14 mouse cellular contexts compared by ENCODE assay signal in genomic region chr4:104746500-104746899, GRCm38 (mm10). TPM values are rescaled to one million over a fixed set of nuclear protein-coding genes. Genes with fewer than 3 reads are reported as not detected.
DNase-seq lines count a peak whose midpoint lies in the region; ATAC-seq and TF ChIP-seq lines count a peak whose summit lies in the region.
"Had no signal": no experiment of that assay in that cellular context is flagged by ENCODE, and none has a peak within 500 bp of the region (broad histone marks: within the 10 kb centered on the region; RNA-seq: fewer than 3 reads in every experiment).

No protein-coding gene starts in this region.

- TF ChIP-seq CTCF in heart, postnatal 0 days (IDR thresholded peaks at IDR 0.05; ENCODE audit: low read depth) = no peak
- no peak for TF ChIP-seq CTCF in gastrocnemius, adult 2 months (IDR thresholded peaks at IDR 0.05)

- H3K9ac ChIP-seq in heart, postnatal 0 days (replicated peaks; ENCODE audit: low read depth, low read length) = no peak overlapping the region
- H3K9ac ChIP-seq: heart, embryonic 15.5 days; liver, embryonic 14.5 days had no signal

- intact Hi-C loops in left cerebral cortex, postnatal 14 days (cut with DNase I) = no loop called here
- intact Hi-C loops in gastrocnemius, adult 2 months (cut with DNase I) = no loop called here

- H3K4me1 ChIP-seq in heart, postnatal 0 days (ENCODE audit: control insufficient read depth, insufficient read depth) = peaks cover 10% of the 10 kb centered on the region; the same call in 1 of the 2 replicates

- no peaks in the 10 kb centered on the region for H3K27me3 ChIP-seq in heart, postnatal 0 days (ENCODE audit: control insufficient read depth, insufficient read depth, low read length)

- peak; percentile 13 for DNase-seq in adrenal gland, postnatal 14 days
- no peak for DNase-seq in adrenal gland, adult 18-20 months (ENCODE audit: low spot score in 2 of 2)
- peak; percentile 27 for DNase-seq in heart, postnatal 0 days (ENCODE audit: low spot score)
- no peak for DNase-seq in heart, adult 9 months (ENCODE audit: low spot score in 2 of 2)
- peak; percentile 28 for DNase-seq in left cerebral cortex, postnatal 14 days (ENCODE audit: low spot score in 2 of 2)
- no peak for DNase-seq in left cerebral cortex, adult 8-10 months (ENCODE audit: low spot score in 2 of 2)
- DNase-seq in Muller cell, postnatal 12 days (ENCODE audit: inconsistent ontology term) = peak; percentile 59
- no peak for DNase-seq in gastrocnemius, adult 2 months
- DNase-seq: cerebellum, adult 8-10 months; gastrocnemius, postnatal 14 days had no signal

- H3K9me3 ChIP-seq in heart, postnatal 0 days (replicated peaks; ENCODE audit: control insufficient read depth, low read length) = no peaks in the 10 kb centered on the region
- H3K9me3 ChIP-seq: heart, embryonic 15.5 days; limb, embryonic 10.5 days had no signal

- ATAC-seq in heart, postnatal 0 days (ENCODE audit: insufficient read depth, low read depth) = no peak

- H3K36me3 ChIP-seq in heart, postnatal 0 days (replicated peaks; ENCODE audit: control insufficient read depth, insufficient read depth, low read length) = no peaks in the 10 kb centered on the region
- H3K36me3 ChIP-seq: heart, embryonic 15.5 days; limb, embryonic 10.5 days had no signal

- H3K4me3 ChIP-seq in heart, postnatal 0 days (ENCODE audit: low read depth, low read length) = no peak overlapping the region
- H3K4me3 ChIP-seq in gastrocnemius, adult 2 months = no peak overlapping the region
- H3K4me3 ChIP-seq: heart, embryonic 15.5 days; limb, embryonic 10.5 days had no signal

- no peak for TF ChIP-seq EP300 in heart, postnatal 0 days (IDR thresholded peaks at IDR 0.05; ENCODE audit: low read depth)

- H3K27ac ChIP-seq in heart, postnatal 0 days (ENCODE audit: low read depth) = no peak overlapping the region
- no peak overlapping the region for H3K27ac ChIP-seq in gastrocnemius, adult 2 months
- H3K27ac ChIP-seq: heart, embryonic 15.5 days; limb, embryonic 10.5 days; liver, embryonic 14.5 days had no signal

- WGBS in heart, postnatal 0 days = 30% methylated on average over 6 of the region's 6 CpGs

- H3K4me2 ChIP-seq in heart, postnatal 0 days (ENCODE audit: low read depth, low read length) = no peak overlapping the region
- H3K4me2 ChIP-seq: heart, embryonic 15.5 days had no signal

RNA-seq across cellular contexts. Expression of gene C8b, which starts 19.6 kb away (rescaled TPM):
- total RNA-seq in adrenal gland, postnatal 14 days (2021) = 0.45 and 21.9 TPM in 2 replicates
- not detected for total RNA-seq in adrenal gland, adult 18-20 months (2021)
- not detected in 2 replicates for total RNA-seq in heart, postnatal 0 days (2014; rRNA removed; ENCODE audit: low replicate concordance)
- not detected in 2 replicates for polyA plus RNA-seq in heart, postnatal 0 days (2015; fragmentation: Nextera tagmentation; extraction: Ambion mirVana)
- total RNA-seq in left cerebral cortex, postnatal 14 days (2021) = under 1 TPM in 1 of 2 experiments, not detected in 1; 0.34 TPM
- under 1 TPM in 2 of 4 experiments, not detected in 2; 0.21 to 0.49 TPM for total RNA-seq in left cerebral cortex, adult 8-10 months (2022)
- total RNA-seq in gastrocnemius, adult 2 months (2021) = not detected
- total RNA-seq: gastrocnemius, postnatal 14 days; megakaryocyte-erythroid progenitor cell, adult 5-6 weeks had no signal
- polyA plus RNA-seq: limb, embryonic 10.5 days had no signal

Comparison
In these comparisons a context has a peak if more than half of its experiments do, and no peak if none do; other contexts are left out.
1. DNase-seq: peak in adrenal gland, postnatal 14 days (single experiment), heart, postnatal 0 days (single experiment), left cerebral cortex, postnatal 14 days (2 of 2) and Muller cell, postnatal 12 days (single experiment); none in adrenal gland, adult 18-20 months (0 of 2), heart, adult 9 months (0 of 2), left cerebral cortex, adult 8-10 months (0 of 2) and gastrocnemius, adult 2 months (single experiment).